Mouse (Mus musculus): Measurements from ENCODE around the gene Cyp8b1. TPM values are rescaled to one million over a fixed set of nuclear protein-coding genes. Genes with fewer than 3 reads are reported as not detected.

Gene Cyp8b1
- polyA plus RNA-seq (2015; fragmentation: Nextera tagmentation; extraction: Ambion mirVana): 3.2 and 4.2 TPM in 2 replicates

GRCm38 (mm10) chr9:121916102-121916501, at the start of gene Cyp8b1:
TSS of gene Cyp8b1 (minus strand) at chr9:121916305.

GRCm38 (mm10) chr9:121950418-121951113, 34.5 kb upstream of the Cyp8b1 start, which contains the start of gene Fam198a:
TSS of gene Fam198a (plus strand) at chr9:121950988.

GRCm38 (mm10) chr9:121898245-121898644, 17.9 kb downstream of the Cyp8b1 start, which contains the start of gene Ackr2:
TSS of gene Ackr2 (plus strand) at chr9:121898355.

Other genes starting within 250 kb of the Cyp8b1 start
- 4.9 and 5.5 TPM in 2 replicates for gene Sec22c, start 210.8 kb downstream of the Cyp8b1 start, polyA plus RNA-seq (2015; fragmentation: Nextera tagmentation; extraction: Ambion mirVana)
- gene Ss18l2, start 206.0 kb downstream of the Cyp8b1 start, polyA plus RNA-seq (2015; fragmentation: Nextera tagmentation; extraction: Ambion mirVana): 170 and 246 TPM in 2 replicates
- 23.0 and 29.5 TPM in 2 replicates for gene Nktr, start 197.1 kb downstream of the Cyp8b1 start, polyA plus RNA-seq (2015; fragmentation: Nextera tagmentation; extraction: Ambion mirVana)
- gene Zfp651, start 157.0 kb downstream of the Cyp8b1 start, polyA plus RNA-seq (2015; fragmentation: Nextera tagmentation; extraction: Ambion mirVana): 21.6 and 22.9 TPM in 2 replicates
- gene Klhl40, start 138.7 kb downstream of the Cyp8b1 start, polyA plus RNA-seq (2015; fragmentation: Nextera tagmentation; extraction: Ambion mirVana): 0.46 and 1.4 TPM in 2 replicates
- gene Hhatl, start 123.8 kb downstream of the Cyp8b1 start, polyA plus RNA-seq (2015; fragmentation: Nextera tagmentation; extraction: Ambion mirVana): 0.22 and 0.43 TPM in 2 replicates
- 0.43 and 0.99 TPM in 2 replicates for gene Ccdc13, start 76.8 kb downstream of the Cyp8b1 start, polyA plus RNA-seq (2015; fragmentation: Nextera tagmentation; extraction: Ambion mirVana)
- 116 and 152 TPM in 2 replicates for gene Higd1a, start 57.9 kb downstream of the Cyp8b1 start, polyA plus RNA-seq (2015; fragmentation: Nextera tagmentation; extraction: Ambion mirVana)
- 1.0 and 1.2 TPM in 2 replicates for gene Ackr2, start 17.9 kb downstream of the Cyp8b1 start, polyA plus RNA-seq (2015; fragmentation: Nextera tagmentation; extraction: Ambion mirVana)
- gene Fam198a, start 34.7 kb upstream of the Cyp8b1 start, polyA plus RNA-seq (2015; fragmentation: Nextera tagmentation; extraction: Ambion mirVana): 2.3 and 2.5 TPM in 2 replicates
- 14.9 and 17.6 TPM in 2 replicates for gene Pomgnt2, start 80.8 kb upstream of the Cyp8b1 start, polyA plus RNA-seq (2015; fragmentation: Nextera tagmentation; extraction: Ambion mirVana)
- 62.0 and 76.5 TPM in 2 replicates for gene Snrk, start 201.0 kb upstream of the Cyp8b1 start, polyA plus RNA-seq (2015; fragmentation: Nextera tagmentation; extraction: Ambion mirVana)

All from adrenal gland, postnatal 0 days (tissue).